Mouse (Mus musculus) splenic B cell, adult 2 months (primary cell): ENCODE measurements around the gene Apool.
"Not testable (repeated sequence)": the region's sequence is repeated elsewhere in the genome, so short reads cannot be mapped to it uniquely, and the experiment has no call there.

Source experiments
- DNase-seq: peaks from one replicate; pipeline ENCODE4 v3.0.0-alpha.2; 2011; ENCODE audit warnings: low read depth, low spot score
- H3K27me3 ChIP-seq: 2 replicates; pipeline ENCODE4 v1.6.1; 2012; ENCODE audit warnings: mild to moderate bottlenecking, low read length, moderate library complexity, mixed read lengths; ENCODE audit not compliant: control insufficient read depth, poor library complexity, insufficient read depth, severe bottlenecking
- H3K36me3 ChIP-seq: 2 replicates; pipeline ENCODE4 v1.6.1; 2012; ENCODE audit warnings: mild to moderate bottlenecking, low read length, moderate library complexity, mixed read lengths; ENCODE audit not compliant: control insufficient read depth, poor library complexity, insufficient read depth, severe bottlenecking

The Apool gene

GRCm38 (mm10) chrX:112310804-112311530 is at the start of gene Apool:
Gene Apool, plus strand, starts transcription at chrX:112311334.
- no peaks in the 10 kb centered on the region for H3K27me3 ChIP-seq
- peak; percentile 89 for DNase-seq
- H3K36me3 ChIP-seq, result no peaks in the 10 kb centered on the region

- H3K36me3 ChIP-seq, result no peaks in the 10 kb centered on the region
- DNase-seq, result no peak
- H3K27me3 ChIP-seq, result no peaks in the 10 kb centered on the region
Measured at GRCm38 (mm10) chrX:112273550-112273949, 37.6 kb upstream of the Apool start.

- no peak for DNase-seq
- no peaks in the 10 kb centered on the region for H3K36me3 ChIP-seq
- H3K27me3 ChIP-seq, result no peaks in the 10 kb centered on the region
Measured at GRCm38 (mm10) chrX:112311531-112311887, 375 bp downstream of the Apool start.

DNA sequence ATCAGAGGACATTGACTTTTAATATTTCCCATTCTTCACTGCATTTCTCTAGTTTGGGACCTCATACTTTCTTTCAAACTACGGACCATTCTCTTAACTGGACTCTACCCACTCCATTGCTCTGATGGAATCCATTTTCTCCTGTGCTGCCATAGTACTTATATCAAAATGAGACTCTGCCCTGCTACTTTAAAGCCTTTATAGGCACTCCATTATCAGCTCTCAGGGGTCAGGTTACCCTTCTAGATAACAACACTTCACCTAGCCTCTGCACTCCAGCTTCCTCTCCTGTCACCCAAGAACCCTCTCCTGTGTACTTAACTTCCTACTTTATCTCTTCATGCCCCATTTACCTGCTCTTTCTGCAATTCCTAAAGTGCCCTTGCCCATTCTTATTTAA is 960 bp downstream of the Apool start:
- Histone ChIP-seq H3K36me3 (no peaks in the 10 kb centered on the region), H3K27me3 (no peaks in the 10 kb centered on the region)
- no peak for DNase-seq

DNA sequence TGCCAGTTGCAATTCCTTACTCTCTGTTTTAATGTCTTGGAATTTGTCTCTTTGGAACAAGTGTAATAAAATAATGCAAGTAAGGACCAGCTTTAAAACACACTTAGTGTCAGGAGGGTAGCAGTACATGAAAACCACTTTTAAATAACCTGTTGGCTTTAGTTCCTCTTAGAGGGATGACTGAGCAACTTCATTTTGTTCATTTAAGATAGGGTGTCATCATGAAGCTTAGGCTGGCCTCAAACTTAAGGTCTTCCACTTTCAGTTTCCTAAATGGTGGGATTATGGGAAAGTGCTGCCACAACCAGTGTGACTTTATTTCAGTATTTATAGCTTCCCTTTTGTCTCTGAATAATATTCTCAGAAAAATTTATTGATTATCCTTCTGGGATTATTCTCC is 9.1 kb downstream of the Apool start:
- no peaks in the 10 kb centered on the region for H3K36me3 ChIP-seq
- H3K27me3 ChIP-seq, result no peaks in the 10 kb centered on the region
- no peak for DNase-seq

- H3K36me3 ChIP-seq, result no peaks in the 10 kb centered on the region
- DNase-seq, result no peak
Measured at GRCm38 (mm10) chrX:112339486-112339885, 28.4 kb downstream of the Apool start.

DNA sequence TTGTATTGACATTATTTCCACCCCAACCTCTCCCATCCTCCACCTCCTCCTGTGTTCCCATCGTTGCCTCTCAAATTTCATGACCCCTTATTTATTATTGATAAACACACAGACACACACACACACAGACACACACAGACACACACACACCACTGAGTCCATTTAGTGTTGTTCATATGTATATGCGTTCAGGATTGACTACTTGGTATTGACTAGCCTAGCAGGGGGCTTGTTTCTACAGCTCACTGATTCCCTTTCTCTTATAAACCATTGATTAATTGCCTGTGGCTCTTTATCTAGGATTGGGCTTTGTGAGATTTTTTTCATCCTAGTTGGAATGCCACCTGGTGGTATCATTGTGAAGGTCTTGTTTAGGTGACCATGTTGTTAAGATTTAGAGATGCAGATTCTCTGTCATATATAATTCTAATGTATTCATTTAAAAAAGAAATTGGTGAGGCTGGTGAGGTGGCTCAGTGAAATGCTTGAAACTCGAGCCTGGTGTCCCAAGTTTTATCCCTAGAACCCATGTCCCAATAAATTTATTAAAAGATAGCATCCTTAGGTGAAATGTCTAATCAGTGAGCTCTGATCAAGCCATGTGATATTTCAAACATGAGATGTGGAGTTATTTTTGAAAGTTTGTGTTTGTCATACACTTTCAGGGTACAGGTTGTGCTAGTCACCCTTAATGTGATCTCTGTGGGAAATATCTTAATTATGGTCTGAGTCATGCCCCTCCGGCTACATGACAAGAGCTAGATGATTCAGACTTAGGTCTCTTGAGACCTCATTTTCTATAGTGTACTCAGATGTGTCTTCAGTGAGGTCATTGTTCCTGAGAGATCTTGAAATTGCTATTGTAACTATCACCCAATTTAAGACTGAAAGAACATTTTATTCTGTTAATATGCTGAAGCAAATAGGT is 36.6 kb downstream of the Apool start:
- Histone ChIP-seq H3K36me3 (no peaks in the 10 kb centered on the region), H3K27me3 (no peaks in the 10 kb centered on the region)
- DNase-seq, result no peak

More at GRCm38 (mm10) chrX:112339486-112339885, 28.4 kb downstream of the Apool start:
- no peaks in the 10 kb centered on the region for H3K27me3 ChIP-seq

GRCm38 (mm10) chrX:112348395-112348791 is 37.3 kb downstream of the Apool start:
- H3K36me3 ChIP-seq, result no peaks in the 10 kb centered on the region
- DNase-seq, result peak; percentile 25
- H3K27me3 ChIP-seq, result no peaks in the 10 kb centered on the region

- no peaks in the 10 kb centered on the region for H3K27me3 ChIP-seq
- H3K36me3 ChIP-seq, result no peaks in the 10 kb centered on the region
- DNase-seq, result peak; percentile 10
Measured at GRCm38 (mm10) chrX:112368426-112368825, 57.3 kb downstream of the Apool start.

GRCm38 (mm10) chrX:112370577-112371410 is 59.7 kb downstream of the Apool start:
- H3K36me3 ChIP-seq, H3K27me3 ChIP-seq: not testable (repeated sequence)
- DNase-seq, result peak; percentile 72

GRCm38 (mm10) chrX:112406679-112407078 is 95.5 kb downstream of the Apool start, which contains the start of gene Satl1:
Gene Satl1, minus strand, starts transcription at chrX:112406779.
- Histone ChIP-seq H3K27me3 (no peaks in the 10 kb centered on the region), H3K36me3 (no peaks in the 10 kb centered on the region)
- DNase-seq, result no peak

DNA sequence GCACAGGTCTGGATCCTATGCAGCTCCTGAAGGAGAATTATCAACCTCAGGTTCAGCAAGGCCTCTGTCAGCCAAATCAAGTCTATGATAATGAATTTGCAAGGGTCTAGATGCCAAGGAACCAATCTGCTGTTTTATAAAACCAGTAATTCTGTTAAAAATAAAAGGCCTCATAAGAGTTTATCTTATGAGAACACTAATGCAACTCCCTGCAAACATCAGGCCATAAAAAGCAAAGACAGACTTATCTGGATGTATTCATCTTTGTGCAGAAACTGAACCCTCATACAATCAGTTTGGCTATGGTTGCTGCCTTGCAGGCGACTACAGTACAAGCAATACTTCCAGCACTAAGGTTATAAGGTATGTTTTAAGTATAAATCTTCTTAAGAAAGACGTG is 101.2 kb downstream of the Apool start:
- Histone ChIP-seq H3K27me3 (no peaks in the 10 kb centered on the region), H3K36me3 (no peaks in the 10 kb centered on the region)
- no peak for DNase-seq
